Mouse (Mus musculus) neural tube, embryonic 14.5 days (tissue): ENCODE results near the gene Daam2. TPM values are rescaled to one million over a fixed set of nuclear protein-coding genes. Genes with fewer than 3 reads are reported as not detected.

Source experiments
- polyA plus RNA-seq: library from polyadenylated mRNA; unstranded; fragments of >200 nt; fragmentation: Nextera tagmentation; extraction: Ambion mirVana; gene quantifications from 2 replicates; pipeline ENCODE4 v1.2.1, GENCODE M21; 2014

Daam2 gene
- polyA plus RNA-seq, 1 experiment from 2014 or later: 6.9 TPM

Other genes starting within 250 kb of the Daam2 start
- gene Mocs1, start 136.0 kb downstream of the Daam2 start, polyA plus RNA-seq: 4.4 and 5.0 TPM in 2 replicates
- 3.1 and 3.4 TPM in 2 replicates for gene Kif6, start 50.8 kb upstream of the Daam2 start, polyA plus RNA-seq